Mouse (Mus musculus) B cell, adult 2 months (primary cell): Measurements from ENCODE around the gene Slx1b.
"Not testable (repeated sequence)": the region's sequence is repeated elsewhere in the genome, so short reads cannot be mapped to it uniquely, and the experiment has no call there.

Source experiments
- DNase-seq, 2 experiments: peaks; one replicate each; pipeline ENCODE4 v3.0.0; 2022

The Slx1b gene

DNA sequence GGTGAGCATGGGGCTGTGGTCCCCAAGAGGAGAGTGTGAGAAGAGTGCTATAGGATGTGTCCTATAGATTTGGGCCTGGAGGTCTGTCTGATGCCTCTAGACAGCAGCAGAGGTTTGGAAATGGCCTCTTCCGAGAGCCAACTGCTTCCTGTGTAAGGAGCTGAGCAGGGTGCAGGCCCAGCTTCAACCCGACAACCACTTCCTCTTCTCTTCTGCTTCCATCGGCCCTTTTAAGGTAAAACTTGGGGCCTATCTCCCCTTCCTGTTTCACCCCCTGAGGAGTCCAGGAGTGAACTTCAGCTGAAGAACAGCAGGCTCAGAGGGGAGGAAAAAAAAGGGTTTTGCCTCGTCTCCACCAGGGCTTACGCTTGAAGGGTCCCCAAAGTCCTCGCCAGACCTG is 6.8 kb upstream of the Slx1b start:
- peak; percentile 69 to 71 for DNase-seq

DNA sequence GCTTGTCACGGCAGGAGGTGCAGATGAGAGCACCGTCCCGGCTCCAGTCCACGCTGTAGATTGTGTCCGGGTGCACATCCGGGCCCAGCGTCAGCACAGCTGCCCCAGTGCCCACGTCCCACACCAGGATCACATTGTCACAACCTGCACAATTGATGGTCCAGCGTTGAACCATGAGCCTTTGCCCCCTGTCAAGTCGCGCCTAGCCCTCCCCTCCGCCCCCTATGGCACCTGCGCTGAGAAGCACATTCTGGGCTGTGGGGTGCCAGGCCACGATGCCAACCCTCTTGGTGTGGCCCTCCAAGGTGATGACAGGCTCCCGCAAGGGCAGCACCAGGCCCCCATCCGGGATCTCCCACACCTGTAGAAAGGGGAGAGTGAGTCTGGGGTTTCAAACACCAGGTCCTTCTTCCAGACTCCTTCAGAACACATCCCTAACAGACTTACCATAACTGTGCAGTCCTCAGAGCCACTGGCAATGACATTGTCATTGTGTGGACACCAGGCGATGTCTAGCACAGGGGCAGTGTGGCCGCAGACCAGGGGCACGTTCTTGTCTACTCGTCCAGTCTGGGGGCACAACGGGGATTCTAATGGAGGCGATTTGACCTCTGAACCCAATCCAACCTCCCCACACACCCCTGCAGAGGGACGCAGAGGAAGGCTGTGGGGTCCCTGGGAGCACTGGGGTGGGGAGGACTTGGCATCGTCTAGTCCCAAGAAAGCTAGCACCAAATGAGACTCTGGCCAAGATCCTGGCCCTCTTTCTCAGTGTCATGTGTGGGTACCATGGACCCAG is 6.2 kb upstream of the Slx1b start:
- DNase-seq = no peak

DNA sequence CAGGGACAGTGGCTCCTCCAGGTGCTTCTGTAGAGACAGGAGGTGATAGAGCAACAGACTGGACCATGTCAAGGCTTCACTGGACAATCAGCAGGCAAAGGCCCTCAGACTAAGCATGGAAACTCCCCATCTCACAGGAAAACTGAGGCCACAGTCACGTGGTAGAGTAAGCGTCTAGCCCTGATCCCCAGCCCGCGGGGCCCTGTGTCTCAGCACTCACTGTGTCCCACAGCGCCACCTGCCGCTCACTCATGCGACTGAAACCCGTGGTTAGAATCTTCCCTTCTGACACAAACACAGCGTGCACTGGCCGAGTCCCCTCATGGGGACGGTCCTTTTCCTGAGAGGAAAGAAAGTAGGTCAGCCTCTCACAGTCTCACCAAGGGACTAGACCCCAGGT is 5.5 kb upstream of the Slx1b start:
- peak; percentile 96 to 97 for DNase-seq

DNA sequence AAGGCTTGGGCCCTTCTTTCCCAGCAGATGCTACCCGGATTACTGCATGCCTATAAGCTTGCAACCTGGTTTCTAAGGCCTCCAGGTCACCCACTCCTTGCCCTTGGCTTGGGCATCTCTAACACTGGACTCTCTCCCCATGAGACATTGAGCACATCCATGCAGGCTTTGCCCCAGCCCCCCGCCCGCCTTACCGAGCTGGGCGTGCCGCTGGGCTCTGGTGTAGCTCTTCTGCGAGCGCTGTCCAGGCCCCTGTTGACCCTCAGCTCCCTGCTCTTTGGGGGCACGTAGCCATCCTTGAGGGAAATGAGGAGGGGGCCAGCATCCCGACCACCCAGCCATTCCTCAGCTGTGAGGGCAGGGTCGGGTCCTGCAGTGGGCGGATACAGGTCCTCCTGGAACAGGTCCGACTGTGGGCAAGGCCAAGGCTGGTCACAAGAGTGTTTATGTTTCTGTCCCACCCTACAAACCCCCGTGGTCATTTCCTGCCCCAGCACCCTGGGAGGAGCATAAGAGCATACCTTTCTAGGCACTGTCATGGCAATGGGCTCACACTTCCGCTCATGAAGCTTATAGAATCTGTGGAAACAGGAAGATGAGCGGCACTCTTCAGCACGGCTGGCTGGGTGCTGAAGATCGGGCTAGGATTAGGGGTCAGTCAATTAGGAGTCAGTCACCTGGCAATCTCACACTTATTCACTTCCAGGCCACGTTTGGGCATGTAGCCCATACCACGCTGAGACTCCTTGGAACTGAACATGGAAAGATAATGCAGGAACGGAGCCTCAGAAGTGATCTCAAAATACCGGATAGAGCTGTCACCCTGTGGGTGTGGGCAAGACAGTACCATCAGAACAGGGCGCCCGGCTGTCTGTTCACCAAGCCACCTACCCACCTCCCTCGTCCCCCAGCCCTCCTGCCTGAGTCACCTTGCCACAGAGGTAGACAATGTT is 4.8 kb upstream of the Slx1b start:
- DNase-seq = no peak

DNA sequence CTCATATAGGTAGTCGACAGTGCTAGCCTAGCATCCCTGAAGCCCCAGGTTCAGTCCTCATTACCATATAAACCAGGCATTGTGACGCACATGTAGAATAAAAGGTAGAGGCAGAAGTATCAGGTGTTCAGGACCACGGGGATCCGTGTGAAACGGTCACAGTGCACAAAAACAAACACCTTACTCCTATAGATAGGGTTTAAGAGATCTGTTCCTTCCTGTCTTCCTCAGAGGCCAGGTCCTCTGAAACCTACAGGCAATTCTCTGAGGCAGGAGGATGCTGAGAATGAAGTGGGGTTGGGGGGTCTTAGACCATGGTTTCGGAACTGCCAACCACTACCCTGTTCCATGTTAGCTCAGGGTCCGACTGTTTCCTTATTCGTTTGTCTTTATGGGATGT is 2.3 kb upstream of the Slx1b start:
- DNase-seq = no peak

DNA sequence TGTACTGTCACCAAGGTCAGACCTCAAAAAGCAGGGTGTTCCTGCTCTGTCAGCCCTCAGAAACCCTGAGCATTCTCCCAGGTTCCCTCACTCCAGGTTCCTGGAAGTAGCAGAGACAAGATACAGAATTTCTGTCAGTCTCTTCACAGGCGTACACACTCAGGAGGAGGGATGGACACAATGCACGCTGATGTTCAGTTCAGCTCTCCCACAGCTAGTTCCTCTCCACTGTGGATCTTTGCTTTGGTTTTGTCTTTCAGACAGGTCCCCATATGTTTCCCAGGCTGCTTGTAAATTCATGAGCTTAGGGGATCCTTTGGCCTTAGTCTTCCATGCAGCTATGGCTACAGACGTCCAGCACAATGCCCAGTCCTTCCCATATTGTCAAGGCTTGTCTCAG is 1.3 kb upstream of the Slx1b start:
- DNase-seq = no peak

DNA sequence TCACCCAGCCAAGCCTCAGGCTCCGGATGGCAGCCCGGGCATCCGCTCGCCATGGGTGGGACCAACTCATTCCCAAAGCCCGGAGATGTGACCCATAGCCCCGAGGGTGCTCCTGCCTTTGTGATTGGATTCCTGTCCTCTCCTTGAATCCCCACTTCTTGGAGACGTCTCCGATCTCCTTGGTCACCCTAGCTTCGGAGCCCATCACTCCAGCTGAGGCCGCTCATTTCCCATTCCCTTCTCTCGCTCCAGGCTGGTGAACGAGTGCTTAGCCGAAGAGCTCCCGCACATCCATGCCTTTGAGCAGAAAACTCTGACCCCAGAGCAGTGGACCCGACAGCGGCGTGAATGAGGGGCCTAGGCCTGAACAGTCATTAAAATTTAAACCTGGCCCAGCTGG is 719 bp upstream of the Slx1b start:
- no peak for DNase-seq

DNA sequence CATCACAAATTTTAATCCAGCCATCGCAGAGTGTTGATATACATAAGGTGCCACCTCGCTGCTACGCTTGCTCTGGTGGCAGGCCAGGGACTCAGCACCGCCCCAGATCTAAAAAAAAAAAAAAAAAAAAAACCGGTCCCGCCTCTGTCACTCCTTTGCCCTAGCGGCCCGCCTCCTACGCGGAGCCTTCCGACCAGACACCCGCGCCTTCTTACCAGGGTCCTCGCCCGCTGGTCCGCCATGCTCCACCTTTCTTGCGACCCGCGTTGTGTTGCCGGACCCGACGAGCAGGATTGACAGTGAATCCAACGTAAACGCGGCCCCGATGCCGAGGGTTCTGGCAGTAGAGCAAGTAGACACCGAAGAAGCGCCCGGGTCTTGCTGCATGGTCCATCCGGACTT is 373 bp downstream of the Slx1b start, which contains the start of gene Bola2:
TSS of gene Bola2 (plus strand) at position 192 of the 402 bp plus-strand sequence.
- peak; percentile 79 to 80 for DNase-seq

DNA sequence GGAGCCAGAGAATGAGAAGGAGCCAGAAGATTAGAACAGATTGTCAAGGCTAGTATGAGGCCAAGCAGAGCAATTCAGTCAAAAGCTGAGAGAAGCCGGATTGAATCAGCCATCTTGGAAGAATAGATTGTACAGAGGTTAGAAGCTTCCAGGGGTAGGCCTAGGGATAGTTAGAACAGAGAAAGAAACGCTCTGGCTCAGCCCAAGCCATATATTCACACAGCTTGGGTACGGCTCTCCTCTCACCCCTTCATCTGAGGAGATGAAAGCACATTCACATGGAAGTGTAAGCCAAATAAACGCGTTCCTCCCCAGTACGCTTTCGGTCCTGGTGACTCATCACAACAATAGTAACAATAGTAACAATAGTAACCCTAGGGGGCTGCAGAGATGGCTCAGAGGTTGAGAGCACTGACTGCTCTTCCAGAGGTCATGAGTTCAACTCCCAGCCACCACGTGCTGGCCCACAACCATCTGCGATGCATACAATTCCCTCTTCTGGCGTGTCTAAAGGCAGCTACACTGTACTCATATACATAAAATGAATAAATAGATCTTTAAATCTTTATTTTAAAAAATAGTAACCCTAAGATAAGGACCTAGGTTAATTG is 1.0 kb downstream of the Slx1b start:
- DNase-seq = no peak

DNA sequence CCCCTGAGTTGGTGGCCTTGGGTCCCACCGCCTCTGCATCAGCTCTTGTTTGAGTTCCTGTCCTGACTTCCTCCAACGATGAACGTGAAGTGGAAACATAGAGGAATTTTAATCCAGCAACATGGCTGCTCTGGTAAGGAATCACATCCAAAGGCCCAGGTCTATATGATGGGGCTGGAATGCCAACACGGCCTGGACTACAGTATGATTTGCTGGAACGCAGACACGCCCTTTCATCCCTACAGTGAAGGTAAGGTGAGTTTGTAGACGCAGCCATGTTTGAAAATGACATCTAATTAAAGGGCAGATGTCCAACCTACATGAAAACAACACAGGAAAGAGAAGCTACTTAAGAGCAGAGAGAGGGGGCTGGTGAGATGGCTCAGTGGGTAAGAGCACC is 1.8 kb downstream of the Slx1b start:
- DNase-seq = no peak

DNA sequence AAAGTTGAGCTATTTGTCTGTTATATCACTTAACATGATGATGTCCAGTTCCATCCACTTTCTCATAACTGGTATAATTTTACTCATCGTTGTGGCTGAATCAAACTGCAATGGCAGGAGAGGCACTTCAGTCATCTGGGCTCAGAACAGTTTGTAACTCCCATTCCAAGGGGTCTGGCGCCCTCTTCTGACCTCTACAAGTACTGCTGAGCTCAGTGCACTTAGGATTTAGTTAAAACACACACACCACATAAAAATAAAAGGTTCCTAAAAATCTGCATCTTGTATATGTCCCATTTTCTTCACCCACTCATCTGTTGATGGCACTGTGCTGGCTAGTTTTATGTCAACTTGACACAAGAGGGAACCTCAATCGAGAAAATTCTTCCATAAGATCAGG is 2.3 kb downstream of the Slx1b start:
- peak; percentile 92 to 93 for DNase-seq

DNA sequence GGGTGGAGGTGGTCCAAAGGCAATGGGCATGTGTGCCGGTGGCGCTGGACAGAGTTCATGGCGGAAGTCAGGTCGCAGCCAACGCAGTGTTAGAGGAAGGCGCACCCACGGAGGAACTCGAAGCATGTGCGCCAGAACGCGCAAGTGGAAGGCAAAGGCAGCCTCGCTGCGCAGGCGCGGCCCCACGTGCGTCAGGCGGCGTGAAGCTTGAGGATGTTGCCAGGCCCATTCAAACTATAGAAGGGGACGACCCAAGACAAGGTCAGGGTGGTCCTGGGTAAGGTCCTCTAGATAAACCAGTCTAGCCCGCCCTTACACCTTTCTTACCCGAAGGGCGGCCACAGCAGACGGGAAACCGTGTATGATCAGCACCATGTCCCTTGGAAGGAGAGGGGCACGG is 3.2 kb downstream of the Slx1b start:
- DNase-seq = no peak

DNA sequence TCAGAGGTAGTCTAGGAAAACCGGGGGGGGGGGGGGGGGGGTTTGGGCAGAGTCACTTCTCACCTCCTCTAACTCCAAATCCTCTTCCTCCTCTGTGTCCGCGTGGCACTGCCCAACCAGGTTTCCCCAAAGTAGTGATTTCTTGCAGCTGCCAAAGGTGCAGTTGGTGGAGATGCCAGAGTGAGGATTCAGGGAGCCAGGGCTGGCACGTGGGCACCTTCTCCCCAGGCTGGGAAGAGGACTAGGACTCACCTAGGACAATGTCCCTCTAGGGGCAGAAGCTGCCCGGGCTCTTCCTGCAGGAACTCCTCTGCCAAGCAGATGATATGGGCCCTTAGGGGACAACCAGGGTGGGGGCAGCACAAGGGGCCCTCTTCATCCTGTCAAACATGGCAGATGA is 3.9 kb downstream of the Slx1b start:
- DNase-seq = no peak

DNA sequence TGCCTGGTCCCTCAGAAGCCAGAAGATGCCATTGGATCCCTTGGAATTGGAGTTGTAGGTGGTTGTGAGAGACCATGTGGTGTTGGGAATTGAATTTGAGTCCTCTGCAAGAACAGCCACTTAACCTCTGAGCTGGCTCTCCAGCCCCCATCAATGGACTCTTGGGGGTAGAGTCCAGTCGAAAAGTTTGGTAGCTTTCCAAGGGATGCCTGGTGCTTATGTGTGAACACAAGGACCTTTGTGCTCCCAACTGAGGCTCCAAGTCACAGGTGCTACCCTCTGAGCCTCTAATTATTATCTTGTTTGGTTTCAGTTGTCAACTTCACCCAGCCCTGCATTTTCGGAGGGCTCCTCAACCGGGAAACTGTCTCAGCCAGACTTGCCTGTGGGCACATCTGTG is 4.8 kb downstream of the Slx1b start:
- no peak for DNase-seq

DNA sequence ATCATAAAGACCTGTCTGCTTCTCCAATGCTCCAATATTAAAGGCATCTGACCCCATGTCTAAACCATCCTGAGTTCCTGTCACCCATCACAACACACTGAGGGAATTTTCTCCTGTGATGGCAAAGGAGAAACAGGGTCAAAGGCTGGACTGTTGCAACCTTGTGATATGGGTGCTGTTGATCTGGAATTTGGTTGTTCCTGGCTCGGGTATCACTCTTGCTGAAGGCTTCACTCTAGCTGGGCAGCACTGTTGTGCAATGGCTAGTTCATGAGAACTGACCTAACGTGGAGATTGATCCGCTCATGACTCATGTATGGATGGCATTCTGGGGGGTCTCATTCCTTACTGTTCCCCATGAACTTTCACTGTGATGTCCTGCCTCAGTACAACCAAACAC is 6.6 kb downstream of the Slx1b start:
- DNase-seq = no peak

DNA sequence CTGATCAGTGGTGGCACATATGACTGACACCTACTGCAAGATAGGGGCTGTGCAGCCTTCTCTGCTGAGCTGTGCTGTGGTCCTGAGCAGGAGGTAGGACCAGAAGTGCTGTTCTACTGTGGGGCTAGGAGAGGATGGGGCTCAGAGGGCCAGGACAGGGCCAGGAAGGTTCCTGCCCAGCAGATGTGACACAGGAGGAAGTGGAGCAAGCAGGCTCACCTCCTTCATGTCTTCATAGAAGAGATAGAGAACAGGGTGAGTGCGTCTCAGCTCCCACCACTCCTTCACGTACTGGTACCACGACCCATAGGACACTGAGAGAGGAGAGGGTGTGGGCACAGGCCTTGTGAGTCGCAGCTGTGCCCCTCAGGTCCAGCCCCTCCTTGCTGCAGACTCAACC is 7.4 kb downstream of the Slx1b start:
- not testable (repeated sequence) for DNase-seq

DNA sequence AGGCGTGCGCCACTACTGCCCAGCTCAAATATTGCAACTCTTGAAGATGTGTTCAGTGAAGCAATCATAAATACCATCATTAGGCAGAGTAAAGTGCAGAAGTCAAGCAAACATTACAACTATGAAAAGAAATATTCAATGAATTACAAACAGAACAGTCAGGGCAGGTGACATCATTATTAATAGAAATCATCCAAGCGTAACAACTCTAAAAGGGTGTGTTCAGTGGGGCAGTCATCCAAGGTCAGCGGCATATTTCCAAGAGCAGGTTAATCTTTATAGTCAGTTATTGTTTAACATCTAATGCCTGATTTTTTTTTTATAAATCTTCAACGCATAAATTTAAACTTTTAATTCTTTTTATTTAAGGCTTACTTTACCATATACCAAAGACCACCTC is 14.4 kb downstream of the Slx1b start:
- no peak for DNase-seq

DNA sequence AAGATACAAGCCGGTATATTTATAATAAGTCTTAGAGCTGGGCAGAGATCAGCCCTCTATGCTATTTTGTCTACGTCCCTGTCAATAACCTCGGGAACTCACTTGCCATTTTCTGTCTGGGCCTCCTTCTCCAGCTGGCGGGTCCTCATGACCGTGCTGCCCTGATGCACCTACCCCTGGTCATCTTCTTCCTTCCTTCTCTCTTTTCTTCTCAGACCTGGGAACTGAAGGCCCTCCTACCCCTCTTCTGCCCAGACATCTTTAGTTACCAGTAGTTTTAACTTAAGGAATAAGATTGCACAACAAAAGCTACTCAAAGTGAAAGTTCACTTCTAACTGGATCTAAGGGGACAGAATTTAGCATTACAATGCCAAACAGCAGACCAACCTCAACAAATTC is 15.9 kb downstream of the Slx1b start:
- no peak for DNase-seq

DNA sequence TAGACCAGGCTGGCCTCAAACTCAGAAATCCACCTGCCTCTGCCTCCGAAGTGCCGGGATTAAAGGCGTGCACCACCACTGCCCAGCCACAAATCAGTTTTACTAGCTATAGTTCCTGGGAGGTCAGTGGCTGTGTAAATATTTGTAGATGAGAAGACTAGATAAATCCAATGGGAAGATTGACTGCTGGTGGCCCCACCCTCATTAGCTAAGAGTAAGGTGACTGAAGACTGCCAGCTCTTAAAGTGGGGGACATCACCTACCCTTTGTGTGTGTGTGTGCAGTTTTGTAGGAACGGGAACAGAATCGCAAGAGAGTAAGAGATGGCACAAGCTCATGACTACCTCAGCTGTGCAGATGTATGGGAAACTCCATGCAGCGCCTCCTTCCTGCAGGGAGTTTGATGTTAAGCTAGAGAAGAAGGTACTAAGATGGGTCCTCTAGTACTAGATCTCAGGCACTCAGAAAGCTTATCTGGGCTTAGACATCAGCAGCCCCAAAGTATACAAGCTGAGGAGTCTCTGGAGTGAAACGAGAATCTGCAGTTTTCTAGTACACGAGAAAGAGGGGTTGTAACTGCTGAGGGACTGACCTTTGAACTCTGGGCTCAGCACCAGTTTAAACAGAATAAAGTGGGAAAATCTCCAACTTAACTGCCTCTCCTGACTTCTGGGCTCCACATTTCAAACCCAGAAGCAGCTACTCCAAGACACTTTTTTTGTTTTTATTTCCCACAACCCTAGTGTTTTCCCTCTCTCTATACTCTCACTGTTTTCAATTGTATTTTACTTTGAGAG is 16.8 kb downstream of the Slx1b start:
- no peak for DNase-seq

DNA sequence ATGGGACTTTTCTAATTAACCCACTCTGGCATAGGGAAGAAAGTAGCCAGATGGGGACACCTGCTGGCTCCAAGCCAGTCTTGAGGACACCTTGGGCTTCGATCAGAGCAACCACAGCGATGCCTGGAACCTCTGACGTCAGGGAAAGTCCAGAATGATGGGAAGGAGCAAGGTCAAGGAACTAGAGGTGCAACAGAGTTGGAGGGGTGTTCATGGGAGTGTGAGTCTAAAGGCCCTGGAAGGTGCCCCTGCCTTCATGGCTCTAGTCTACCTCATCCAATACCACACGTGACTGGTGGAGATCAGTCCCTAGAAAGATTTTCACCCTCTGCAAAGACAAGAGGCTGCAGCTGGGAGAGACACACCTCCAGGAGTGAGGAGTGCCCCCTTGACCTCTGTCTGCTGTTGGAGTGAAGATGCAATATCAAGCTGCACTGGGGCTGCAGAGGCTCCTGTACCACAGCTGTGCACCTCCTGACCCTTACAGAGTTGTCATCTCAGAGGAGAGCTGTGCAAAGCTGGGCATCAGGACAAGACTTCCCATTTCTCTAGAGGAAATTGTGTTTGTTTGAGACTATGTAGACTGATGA is 18.9 kb downstream of the Slx1b start:
- no peak for DNase-seq

DNA sequence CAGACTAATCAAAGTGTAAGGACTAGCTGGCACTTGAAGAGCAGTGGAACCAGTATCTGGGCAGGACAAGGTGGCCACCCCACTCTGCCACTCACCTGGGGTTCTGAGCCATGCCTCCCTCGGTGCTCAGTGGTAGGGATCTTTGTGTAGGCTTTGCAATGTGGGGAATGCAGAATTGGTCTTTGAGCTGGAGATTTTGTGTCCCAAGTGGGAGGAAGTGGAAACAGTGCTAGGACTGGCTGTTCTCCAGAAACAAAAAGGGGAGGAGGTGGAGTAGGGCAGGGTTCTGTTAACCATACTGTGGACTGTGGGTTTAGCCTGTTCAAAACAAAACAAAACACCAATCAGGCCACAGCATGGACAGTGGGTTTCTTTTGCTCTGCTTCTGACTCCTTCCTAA is 19.4 kb downstream of the Slx1b start, which contains the start of gene Sult1a1:
TSS of gene Sult1a1 (minus strand) at position 226 of the 400 bp plus-strand sequence.
- DNase-seq = no peak

DNA sequence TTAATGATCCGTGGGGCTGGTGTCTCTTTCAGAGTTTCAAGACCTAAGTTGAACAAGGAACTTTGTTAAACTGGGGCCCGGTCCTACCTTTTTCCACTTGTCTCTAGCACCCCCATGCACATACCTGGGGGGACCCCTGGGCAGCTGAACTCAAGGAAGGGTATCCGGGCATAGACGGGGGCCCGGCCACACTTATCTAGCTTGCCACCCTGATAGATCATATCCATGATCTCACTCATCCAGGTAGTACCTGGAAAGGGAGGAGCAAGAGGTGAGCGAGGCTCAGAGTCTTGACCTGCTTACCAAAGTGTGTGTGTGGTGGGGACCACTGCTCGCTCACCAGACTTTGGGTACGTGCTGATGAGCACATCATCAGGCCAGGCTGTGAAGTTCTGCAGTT is 20.5 kb downstream of the Slx1b start:
- no peak for DNase-seq
